Mouse (Mus musculus): Measurements from ENCODE around the gene Yipf3. TPM values are rescaled to one million over a fixed set of nuclear protein-coding genes. Genes with fewer than 3 reads are reported as not detected.

Yipf3 gene
- polyA plus RNA-seq, 2 experiments, result 92.5 to 142 TPM

- Histone ChIP-seq H3K9me3 (ENCODE audit: control insufficient read depth, low read length) (no peaks in the 10 kb centered on the region), H3K27me3 (ENCODE audit: control insufficient read depth, insufficient read depth, low read length) (no peaks in the 10 kb centered on the region), H3K4me2 (replicated peaks; ENCODE audit: low read depth, low read length, severe bottlenecking) (no peak overlapping the region), H3K9ac (ENCODE audit: low read depth, low read length, severe bottlenecking) (no peak overlapping the region), H3K4me3 (replicated peaks; ENCODE audit: low read length) (no peak overlapping the region), H3K27ac (replicated peaks; ENCODE audit: low read depth, low read length) (no peak overlapping the region), H3K36me3 (ENCODE audit: control insufficient read depth, insufficient read depth, low read length) (peaks cover 88% of the 10 kb centered on the region), H3K4me1 (ENCODE audit: control insufficient read depth, insufficient read depth, low read length) (no peaks in the 10 kb centered on the region)
- DNase-seq (ENCODE audit: low spot score), result no peak
- no peak for ATAC-seq (ENCODE audit: low FRiP score, low read depth)
- WGBS, result 93% methylated on average over 15 of the region's 15 CpGs
- TF ChIP-seq POLR2A (IDR thresholded peaks at IDR 0.05; ENCODE audit: borderline replicate concordance, extremely low read depth, insufficient read depth, insufficient read length), result no peak
These were observed 8.3 kb upstream of the Yipf3 start for GRCm38 (mm10) chr17:46239516-46240114.

- Histone ChIP-seq H3K27ac (replicated peaks; ENCODE audit: low read depth, low read length) (no peak overlapping the region), H3K4me2 (replicated peaks; ENCODE audit: low read depth, low read length, severe bottlenecking) (no peak overlapping the region), H3K9ac (ENCODE audit: low read depth, low read length, severe bottlenecking) (no peak overlapping the region), H3K4me1 (ENCODE audit: control insufficient read depth, insufficient read depth, low read length) (peaks cover 2% of the 10 kb centered on the region; the same call in 1 of the 2 replicates), H3K4me3 (replicated peaks; ENCODE audit: low read length) (no peak overlapping the region), H3K36me3 (ENCODE audit: control insufficient read depth, insufficient read depth, low read length) (peaks cover 97% of the 10 kb centered on the region), H3K27me3 (ENCODE audit: control insufficient read depth, insufficient read depth, low read length) (no peaks in the 10 kb centered on the region), H3K9me3 (ENCODE audit: control insufficient read depth, low read length) (no peaks in the 10 kb centered on the region)
- TF ChIP-seq POLR2A (IDR thresholded peaks at IDR 0.05; ENCODE audit: borderline replicate concordance, extremely low read depth, insufficient read depth, insufficient read length), result no peak
- ATAC-seq (ENCODE audit: low FRiP score, low read depth), result no peak
- WGBS, result 67% methylated on average over 11 of the region's 11 CpGs
- DNase-seq (ENCODE audit: low spot score), result no peak
These were observed 6.4 kb upstream of the Yipf3 start for GRCm38 (mm10) chr17:46241471-46241870.

DNA sequence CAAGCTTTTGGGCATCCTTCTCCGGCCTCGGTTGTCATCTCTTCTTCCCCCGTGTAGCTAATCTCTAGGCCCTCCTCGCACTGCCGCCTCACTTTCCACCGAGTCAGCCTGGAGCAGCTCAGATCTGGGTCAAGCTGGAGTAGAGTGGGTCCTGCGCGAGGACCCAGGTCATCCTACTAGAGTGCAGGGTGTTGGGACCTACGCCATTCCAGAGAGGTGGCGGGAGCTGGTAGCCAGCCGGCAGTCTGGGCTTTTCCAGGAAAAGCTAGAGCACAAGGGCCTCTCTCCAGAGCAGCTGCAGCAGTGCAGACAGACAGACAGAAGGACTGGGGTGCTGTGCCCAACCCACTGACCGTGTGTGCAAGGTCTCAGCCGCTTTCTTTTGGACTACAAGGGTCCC, 5.6 kb upstream of the Yipf3 start:
- Histone ChIP-seq H3K9me3 (ENCODE audit: control insufficient read depth, low read length) (no peaks in the 10 kb centered on the region), H3K9ac (ENCODE audit: low read depth, low read length, severe bottlenecking) (no peak overlapping the region), H3K27me3 (ENCODE audit: control insufficient read depth, insufficient read depth, low read length) (no peaks in the 10 kb centered on the region), H3K4me1 (ENCODE audit: control insufficient read depth, insufficient read depth, low read length) (peaks cover 8% of the 10 kb centered on the region; the same call in 1 of the 2 replicates), H3K4me2 (replicated peaks; ENCODE audit: low read depth, low read length, severe bottlenecking) (no peak overlapping the region), H3K27ac (replicated peaks; ENCODE audit: low read depth, low read length) (no peak overlapping the region), H3K36me3 (ENCODE audit: control insufficient read depth, insufficient read depth, low read length) (peaks cover 90% of the 10 kb centered on the region), H3K4me3 (replicated peaks; ENCODE audit: low read length) (no peak overlapping the region)
- ATAC-seq (ENCODE audit: low FRiP score, low read depth) (no peak), DNase-seq (ENCODE audit: low spot score) (no peak)
- 91% methylated on average over 13 of the region's 13 CpGs for WGBS
- no peak for TF ChIP-seq POLR2A (IDR thresholded peaks at IDR 0.05; ENCODE audit: borderline replicate concordance, extremely low read depth, insufficient read depth, insufficient read length)

DNA sequence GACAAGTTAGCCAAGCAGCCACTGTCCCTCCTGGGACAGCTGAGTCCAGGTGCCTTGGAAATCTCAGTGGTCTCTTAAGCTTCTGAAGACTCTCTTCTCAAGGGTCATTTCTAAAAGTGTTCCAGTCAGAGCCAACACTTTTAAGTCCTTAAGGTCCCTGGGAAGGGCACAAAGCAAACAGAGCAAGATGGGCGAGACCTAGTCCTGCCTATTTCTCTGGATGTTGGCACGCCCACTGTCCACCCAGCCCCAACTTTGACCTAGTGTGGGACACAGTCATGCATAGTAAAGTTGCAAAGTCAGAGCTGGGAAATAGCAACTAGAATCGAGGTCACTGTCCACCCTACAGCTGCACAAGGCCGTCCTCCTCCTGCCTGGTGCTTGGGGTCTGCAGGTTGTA, 4.9 kb upstream of the Yipf3 start:
- Histone ChIP-seq H3K36me3 (ENCODE audit: control insufficient read depth, insufficient read depth, low read length) (peaks cover 84% of the 10 kb centered on the region), H3K9me3 (ENCODE audit: control insufficient read depth, low read length) (no peaks in the 10 kb centered on the region), H3K4me2 (replicated peaks; ENCODE audit: low read depth, low read length, severe bottlenecking) (no peak overlapping the region), H3K4me1 (ENCODE audit: control insufficient read depth, insufficient read depth, low read length) (peaks cover 8% of the 10 kb centered on the region; the same call in 1 of the 2 replicates), H3K4me3 (replicated peaks; ENCODE audit: low read length) (no peak overlapping the region), H3K27ac (replicated peaks; ENCODE audit: low read depth, low read length) (no peak overlapping the region), H3K9ac (ENCODE audit: low read depth, low read length, severe bottlenecking) (no peak overlapping the region), H3K27me3 (ENCODE audit: control insufficient read depth, insufficient read depth, low read length) (no peaks in the 10 kb centered on the region)
- no peak for DNase-seq (ENCODE audit: low spot score)
- no peak for ATAC-seq (ENCODE audit: low FRiP score, low read depth)
- 86% methylated on average over 4 of the region's 4 CpGs for WGBS
- no peak for TF ChIP-seq POLR2A (IDR thresholded peaks at IDR 0.05; ENCODE audit: borderline replicate concordance, extremely low read depth, insufficient read depth, insufficient read length)

DNA sequence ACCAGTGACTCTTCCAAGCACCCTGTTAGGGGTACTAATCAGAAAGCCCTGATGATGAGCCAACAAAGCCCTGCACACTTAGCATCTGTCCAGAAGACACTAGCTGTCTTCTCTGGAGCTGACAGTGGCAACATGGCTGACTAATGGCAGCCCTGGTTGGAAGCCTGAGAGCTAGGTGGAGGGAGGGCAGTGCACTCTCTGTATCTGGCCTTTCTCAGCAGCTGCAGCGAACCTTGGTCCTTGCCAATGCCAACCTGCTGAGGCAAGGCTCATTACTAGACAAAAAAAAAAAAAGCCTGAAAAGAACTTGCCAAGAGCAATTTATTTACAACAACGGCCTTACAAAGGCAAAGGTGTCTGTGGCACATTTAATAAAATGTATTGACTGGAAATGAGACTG, 4.3 kb upstream of the Yipf3 start:
- Histone ChIP-seq H3K4me1 (ENCODE audit: control insufficient read depth, insufficient read depth, low read length) (peaks cover 9% of the 10 kb centered on the region), H3K36me3 (ENCODE audit: control insufficient read depth, insufficient read depth, low read length) (peaks cover 79% of the 10 kb centered on the region), H3K27ac (replicated peaks; ENCODE audit: low read depth, low read length) (no peak overlapping the region), H3K4me2 (replicated peaks; ENCODE audit: low read depth, low read length, severe bottlenecking) (no peak overlapping the region), H3K9me3 (ENCODE audit: control insufficient read depth, low read length) (no peaks in the 10 kb centered on the region), H3K9ac (ENCODE audit: low read depth, low read length, severe bottlenecking) (no peak overlapping the region), H3K4me3 (replicated peaks; ENCODE audit: low read length) (no peak overlapping the region), H3K27me3 (ENCODE audit: control insufficient read depth, insufficient read depth, low read length) (no peaks in the 10 kb centered on the region)
- DNase-seq (ENCODE audit: low spot score), result no peak
- WGBS, result 77% methylated on average over 2 of the region's 2 CpGs
- no peak for TF ChIP-seq POLR2A (IDR thresholded peaks at IDR 0.05; ENCODE audit: borderline replicate concordance, extremely low read depth, insufficient read depth, insufficient read length)
- ATAC-seq (ENCODE audit: low FRiP score, low read depth), result no peak
